Mouse (Mus musculus): ENCODE measurements around the gene Igf2bp1.

DNA sequence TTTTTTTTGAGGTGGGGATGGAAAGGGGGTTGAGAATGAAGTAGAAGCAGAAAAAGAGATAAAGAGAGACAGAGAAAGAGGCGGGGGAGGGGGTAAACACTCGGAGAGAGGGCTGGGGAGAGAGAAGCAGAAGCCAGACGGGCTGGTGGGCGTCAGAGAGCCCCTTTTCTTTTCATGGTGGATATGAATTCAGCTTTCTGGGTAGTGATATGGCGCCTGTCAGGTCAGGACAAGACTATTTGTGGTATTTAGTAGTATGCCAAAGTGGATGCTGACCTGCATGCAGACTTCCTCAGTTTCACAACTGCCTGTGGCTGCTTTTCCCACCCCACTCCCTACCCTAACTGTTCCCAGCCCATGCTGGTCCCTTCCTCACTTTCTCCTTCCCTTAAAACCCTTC lies 89.3 kb downstream of the Igf2bp1 start:
- no peak for TF ChIP-seq CTCF (conservative IDR thresholded peaks at IDR 0.05; ENCODE audit: low read length)
- no peak for TF ChIP-seq POU5F1 (IDR thresholded peaks at IDR 0.05; ENCODE audit: borderline replicate concordance, low read length)

All from E14TG2a.4 (cell line).